Mouse (Mus musculus) ES-Bruce4 (cell line): Measurements from ENCODE around the gene Vwa8. TPM values are rescaled to one million over a fixed set of nuclear protein-coding genes. Genes with fewer than 3 reads are reported as not detected.
A peak's percentile ranks its signal among the peaks of the same experiment; 100 is the strongest.

Experiments used
- H3K27ac ChIP-seq: 2 replicates; pipeline ENCODE4 v1.5.1; 2012; ENCODE audit warnings: low read length, inconsistent platforms; ENCODE audit not compliant: insufficient read depth
- H3K27me3 ChIP-seq: 2 replicates; pipeline ENCODE4 v1.6.1; 2012; ENCODE audit warnings: mild to moderate bottlenecking, low read length, inconsistent platforms; ENCODE audit not compliant: control insufficient read depth, poor library complexity, insufficient read depth, severe bottlenecking
- H3K36me3 ChIP-seq: 2 replicates; pipeline ENCODE4 v1.6.1; 2012; ENCODE audit warnings: inconsistent platforms, mild to moderate bottlenecking, low read length, moderate library complexity; ENCODE audit not compliant: control insufficient read depth, poor library complexity, insufficient read depth, severe bottlenecking
- H3K4me1 ChIP-seq: one replicate; pipeline ENCODE4 v1.8.1; 2011; ENCODE audit warnings: low read length; ENCODE audit not compliant: control insufficient read depth, insufficient read depth
- H3K4me3 ChIP-seq: 2 replicates; pipeline ENCODE4 v1.5.1; 2011; ENCODE audit warnings: low read depth, mild to moderate bottlenecking, low read length
- H3K9ac ChIP-seq: 2 replicates; pipeline ENCODE4 v1.6.1; 2012; ENCODE audit warnings: low read depth, mild to moderate bottlenecking, inconsistent platforms; ENCODE audit not compliant: poor library complexity, severe bottlenecking
- H3K9me3 ChIP-seq: replicated peaks from 2 replicates; pipeline ENCODE4 v1.6.1; 2012; ENCODE audit warnings: mild to moderate bottlenecking, low read length, inconsistent platforms; ENCODE audit not compliant: control insufficient read depth, poor library complexity, insufficient read depth, severe bottlenecking
- CTCF ChIP-seq: IDR thresholded peaks from one replicate; pipeline ENCODE4 v1.8.1; 2011; ENCODE audit warnings: low read depth, low read length
- EP300 ChIP-seq: IDR thresholded peaks from 2 replicates; pipeline ENCODE4 v1.6.1; 2011; ENCODE audit warnings: low read depth, low read length; ENCODE audit not compliant: insufficient read depth
- POLR2A ChIP-seq: IDR thresholded peaks from one replicate; pipeline ENCODE4 v1.8.1; 2011; ENCODE audit warnings: low read length; ENCODE audit not compliant: insufficient read depth
- polyA plus RNA-seq: library from polyadenylated mRNA; stranded (reverse); fragments of >200 nt; gene quantifications from 2 replicates; pipeline ENCODE4 v1.2.4, GENCODE M21; 2011; ENCODE audit warnings: low read depth; ENCODE audit not compliant: missing spikeins, insufficient read depth, insufficient read length

The Vwa8 gene
- polyA plus RNA-seq, 1 experiment, result 13.1 TPM

- Histone ChIP-seq H3K36me3 (no peaks in the 10 kb centered on the region), H3K9me3 (no peaks in the 10 kb centered on the region), H3K4me1 (no peaks in the 10 kb centered on the region), H3K27me3 (no peaks in the 10 kb centered on the region), H3K27ac (no peak overlapping the region), H3K9ac (no peak overlapping the region), H3K4me3 (no peak overlapping the region)
- TF ChIP-seq POLR2A, result no peak
- TF ChIP-seq EP300, result no peak
- no peak for TF ChIP-seq CTCF
Observed at GRCm38 (mm10) chr14:79126176-79126575, 277.3 kb downstream of the Vwa8 start.

GRCm38 (mm10) chr14:79134891-79135334, 286.1 kb downstream of the Vwa8 start:
- no peak overlapping the region for H3K27ac ChIP-seq
- H3K36me3 ChIP-seq, result no peaks in the 10 kb centered on the region
- H3K9me3 ChIP-seq, result no peaks in the 10 kb centered on the region
- no peaks in the 10 kb centered on the region for H3K27me3 ChIP-seq
- H3K9ac ChIP-seq, result no peak overlapping the region
- TF ChIP-seq EP300 (peak; percentile 28; the same call in 1 of the 2 replicates), CTCF (peak; percentile 82), POLR2A (no peak)
- no peaks in the 10 kb centered on the region for H3K4me1 ChIP-seq
- no peak overlapping the region for H3K4me3 ChIP-seq

GRCm38 (mm10) chr14:79135441-79135840, 286.6 kb downstream of the Vwa8 start:
- Histone ChIP-seq H3K27ac (no peak overlapping the region), H3K9me3 (no peaks in the 10 kb centered on the region), H3K36me3 (no peaks in the 10 kb centered on the region), H3K27me3 (no peaks in the 10 kb centered on the region), H3K4me1 (no peaks in the 10 kb centered on the region), H3K4me3 (no peak overlapping the region), H3K9ac (no peak overlapping the region)
- TF ChIP-seq CTCF (no peak), EP300 (no peak), POLR2A (no peak)

- Histone ChIP-seq H3K27me3 (no peaks in the 10 kb centered on the region), H3K9ac (no peak overlapping the region), H3K36me3 (no peaks in the 10 kb centered on the region), H3K9me3 (no peaks in the 10 kb centered on the region), H3K4me1 (peaks cover 3% of the 10 kb centered on the region), H3K4me3 (no peak overlapping the region), H3K27ac (no peak overlapping the region)
- TF ChIP-seq CTCF, result no peak
- TF ChIP-seq EP300, result no peak
- no peak for TF ChIP-seq POLR2A
Observed at GRCm38 (mm10) chr14:79136585-79136984, 287.7 kb downstream of the Vwa8 start.

- H3K4me1 ChIP-seq, result peaks cover 3% of the 10 kb centered on the region
- no peak for TF ChIP-seq CTCF
- no peak for TF ChIP-seq EP300
- TF ChIP-seq POLR2A, result no peak
Observed at GRCm38 (mm10) chr14:79137100-79137499, 288.2 kb downstream of the Vwa8 start.

GRCm38 (mm10) chr14:79139096-79139651, 290.3 kb downstream of the Vwa8 start:
- H3K9me3 ChIP-seq, result no peaks in the 10 kb centered on the region
- peaks cover 5% of the 10 kb centered on the region for H3K4me1 ChIP-seq
- H3K27me3 ChIP-seq, result no peaks in the 10 kb centered on the region
- no peaks in the 10 kb centered on the region for H3K36me3 ChIP-seq
- no peak overlapping the region for H3K4me3 ChIP-seq
- H3K9ac ChIP-seq, result no peak overlapping the region
- peak; percentile 44 for TF ChIP-seq CTCF
- no peak for TF ChIP-seq EP300
- H3K27ac ChIP-seq, result no peak overlapping the region

More at GRCm38 (mm10) chr14:79137100-79137499, 288.2 kb downstream of the Vwa8 start:
- Histone ChIP-seq H3K9ac (no peak overlapping the region), H3K4me3 (no peak overlapping the region), H3K27ac (no peak overlapping the region), H3K27me3 (no peaks in the 10 kb centered on the region), H3K36me3 (no peaks in the 10 kb centered on the region), H3K9me3 (no peaks in the 10 kb centered on the region)
